ENCODE assay signal across 11 mouse cellular contexts in genomic region chr7:65105097-65105467, GRCm38 (mm10). TPM values are rescaled to one million over a fixed set of nuclear protein-coding genes. Genes with fewer than 3 reads are reported as not detected.
DNase-seq lines count a peak whose midpoint lies in the region.
"Had no signal": no experiment of that assay in that cellular context is flagged by ENCODE, and none has a peak within 500 bp of the region (broad histone marks: within the 10 kb centered on the region; RNA-seq: fewer than 3 reads in every experiment).

No protein-coding gene starts in this region.

- intact Hi-C loops in left cerebral cortex, postnatal 36 days (cut with DNase I), result no loop called here

- DNase-seq in left cerebral cortex, postnatal 36 days (ENCODE audit: low spot score in 2 of 2), result peak; percentile 50 to 53
- no peak for DNase-seq in left cerebral cortex, adult 11 months (ENCODE audit: low spot score)
- peak; percentile 82 for DNase-seq in cerebellum, adult 11 months
- peak; percentile 89 to 91 for DNase-seq in cerebellum, postnatal 25 days
- peak; percentile 46 to 51 for DNase-seq in layer of hippocampus, postnatal 36 days
- no peak for DNase-seq in adrenal gland, postnatal 14 days
- DNase-seq in spleen, postnatal 36 days (ENCODE audit: low spot score in 2 of 2), result no peak
- DNase-seq: gastrocnemius, postnatal 25 days; kidney, postnatal 36 days had no signal

RNA-seq across cellular contexts. Expression of gene Fam189a1, which starts 51.3 kb away (rescaled TPM):
- total RNA-seq in left cerebral cortex, postnatal 36 days (2021), result 10 to 100 TPM; 55.9 to 66.3 TPM
- 10 to 100 TPM; 68.2 to 70.8 TPM for total RNA-seq in layer of hippocampus, postnatal 36 days (2021)
- total RNA-seq in adrenal gland, postnatal 14 days (2021), result 0.41 and 0.86 TPM in 2 replicates
- total RNA-seq: common myeloid progenitor, adult 5-6 weeks; liver, adult 2 months had no signal

Comparison
In these comparisons a context has a peak if more than half of its experiments do, and no peak if none do; other contexts are left out.
1. DNase-seq: peak in left cerebral cortex, postnatal 36 days (2 of 2), cerebellum, adult 11 months (single experiment), cerebellum, postnatal 25 days (2 of 2) and layer of hippocampus, postnatal 36 days (2 of 2); none in left cerebral cortex, adult 11 months (single experiment), adrenal gland, postnatal 14 days (single experiment) and spleen, postnatal 36 days (0 of 2).
2. RNA of gene Fam189a1, which starts 51.3 kb away (total RNA-seq): 68.2 to 70.8 TPM in layer of hippocampus, postnatal 36 days and 55.9 to 66.3 TPM in left cerebral cortex, postnatal 36 days; 0.41 to 0.86 TPM in adrenal gland, postnatal 14 days; every median in the first group is over 10 times any median in the second.